Mouse (Mus musculus) CD4-positive, CD25-positive, alpha-beta regulatory T cell, adult 4 months (primary cell): ENCODE measurements around the gene Il17f. TPM values are rescaled to one million over a fixed set of nuclear protein-coding genes. Genes with fewer than 3 reads are reported as not detected.
"Not testable (repeated sequence)": the region's sequence is repeated elsewhere in the genome, so short reads cannot be mapped to it uniquely, and the experiment has no call there.

ENCODE experiments used
- ATAC-seq: one replicate; pipeline ENCODE4 v1.8.0; 2017
- polyA plus RNA-seq, 2 experiments: library from polyadenylated mRNA; unstranded; fragments of 100-300 nt; shearing (Covaris generic); gene quantifications; one replicate each; pipeline ENCODE4 v1.2.1; 2017

The Il17f gene
- polyA plus RNA-seq, 2 experiments from 2014 or later: 0.35 TPM; not detected in 1

DNA sequence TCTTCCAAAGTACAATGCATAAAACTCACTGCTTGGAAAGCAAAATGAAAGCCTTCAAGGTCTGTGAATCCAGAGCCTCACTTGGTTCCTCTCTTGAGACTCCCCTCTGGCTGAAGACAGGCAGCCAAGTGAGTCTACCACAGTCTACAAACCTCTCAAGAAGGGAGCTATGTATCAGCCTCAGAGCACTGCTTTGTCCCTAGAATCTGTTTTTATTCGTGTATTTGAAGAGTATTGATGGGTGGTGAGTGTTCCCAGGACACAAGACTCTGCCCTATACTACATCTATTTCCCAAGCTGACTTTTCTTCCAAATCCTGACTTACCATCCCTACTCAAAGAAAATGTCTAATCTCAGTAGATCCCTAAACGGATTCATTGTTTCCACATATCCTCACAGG, 12.1 kb downstream of the Il17f start:
- ATAC-seq: no peak

DNA sequence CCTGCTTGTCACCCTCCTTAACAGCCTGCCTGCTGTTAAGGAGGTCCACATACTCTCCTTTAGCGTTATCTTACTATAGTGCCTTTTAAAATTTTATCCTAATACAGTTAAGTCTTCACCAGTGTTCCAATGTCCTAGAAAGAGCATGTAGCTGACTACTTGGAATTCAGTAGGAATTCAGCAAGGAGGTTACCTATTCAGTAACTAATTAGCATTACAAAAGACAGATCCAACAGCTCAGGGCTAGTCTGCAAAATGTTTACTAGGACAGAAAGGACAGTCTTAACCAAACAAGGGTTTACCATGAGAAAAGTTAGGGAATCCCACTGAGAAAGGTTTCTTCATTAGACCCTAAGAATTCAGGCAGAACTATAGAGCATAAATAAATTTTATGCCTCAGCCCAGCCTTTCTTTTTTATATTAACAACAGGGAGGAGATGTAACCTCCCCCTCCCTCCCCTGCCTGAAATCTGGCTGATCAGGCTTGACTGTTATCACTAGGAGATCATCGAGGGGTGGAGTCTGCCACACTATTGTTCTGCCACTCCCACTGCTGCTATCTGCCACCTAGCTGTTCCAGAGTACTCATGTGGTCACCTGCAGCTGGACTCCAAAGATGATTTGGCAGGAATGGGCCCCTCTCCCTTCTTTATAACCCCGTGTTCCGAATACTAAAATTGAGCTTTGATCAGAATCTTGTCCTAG, 16.2 kb downstream of the Il17f start:
- ATAC-seq: not testable (repeated sequence)

DNA sequence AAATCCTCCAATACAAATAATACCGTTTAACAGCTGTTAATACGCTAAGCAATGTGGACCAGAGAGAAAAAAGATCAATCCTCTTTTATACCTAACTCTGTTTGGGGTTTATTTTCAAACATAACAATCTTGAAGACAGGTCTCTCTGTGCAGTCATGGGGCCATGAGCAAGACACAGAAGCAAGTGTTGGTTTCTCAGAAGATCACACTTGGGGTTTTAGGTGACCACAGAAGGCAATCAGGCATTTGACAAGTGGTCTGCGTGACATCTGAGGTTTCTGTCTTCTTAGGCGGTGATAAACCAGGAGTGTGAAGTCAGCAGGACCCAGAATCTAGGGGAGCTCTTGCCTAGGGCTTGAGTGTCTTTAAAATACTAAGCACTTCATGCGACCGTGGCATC, 23.9 kb downstream of the Il17f start:
- no peak for ATAC-seq

DNA sequence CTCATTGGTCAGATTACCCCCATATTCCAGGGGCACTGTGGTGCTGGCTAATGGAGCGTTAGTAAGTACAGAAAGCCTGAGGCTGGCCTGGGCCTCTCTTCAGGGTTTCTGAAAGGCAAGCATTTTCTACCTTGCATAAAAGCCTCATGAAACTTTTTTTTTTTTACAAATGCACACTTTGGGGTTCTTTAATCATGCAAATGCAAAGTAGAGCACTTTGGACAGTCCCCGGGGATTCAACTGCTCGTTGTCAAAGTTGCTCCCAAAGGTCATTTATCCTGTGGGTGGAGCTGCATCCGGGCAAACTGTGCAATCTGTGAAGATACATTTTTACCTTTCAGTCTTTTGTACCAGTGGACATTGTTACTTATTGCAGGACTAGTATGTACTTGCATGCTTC, 29.0 kb downstream of the Il17f start:
- ATAC-seq: no peak

DNA sequence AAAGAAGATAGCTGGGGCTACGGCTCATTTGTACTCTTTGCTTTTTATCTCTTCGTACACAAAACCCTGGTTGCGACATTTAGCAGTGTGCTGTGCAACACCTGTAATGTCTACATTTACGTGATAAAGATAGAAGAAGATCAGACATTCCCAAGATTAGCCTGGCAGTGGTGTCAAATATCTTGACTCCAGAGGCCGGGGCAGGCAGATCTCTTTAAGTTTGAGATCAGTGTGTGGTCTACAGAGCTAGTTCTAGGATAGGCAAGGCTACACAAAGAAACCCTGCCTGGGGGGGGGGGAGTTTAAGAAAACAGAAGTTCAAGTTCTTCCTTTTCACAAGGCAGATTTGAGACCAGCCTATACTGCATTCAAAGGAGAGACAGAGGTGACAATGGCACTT, 30.1 kb downstream of the Il17f start:
- no peak for ATAC-seq

DNA sequence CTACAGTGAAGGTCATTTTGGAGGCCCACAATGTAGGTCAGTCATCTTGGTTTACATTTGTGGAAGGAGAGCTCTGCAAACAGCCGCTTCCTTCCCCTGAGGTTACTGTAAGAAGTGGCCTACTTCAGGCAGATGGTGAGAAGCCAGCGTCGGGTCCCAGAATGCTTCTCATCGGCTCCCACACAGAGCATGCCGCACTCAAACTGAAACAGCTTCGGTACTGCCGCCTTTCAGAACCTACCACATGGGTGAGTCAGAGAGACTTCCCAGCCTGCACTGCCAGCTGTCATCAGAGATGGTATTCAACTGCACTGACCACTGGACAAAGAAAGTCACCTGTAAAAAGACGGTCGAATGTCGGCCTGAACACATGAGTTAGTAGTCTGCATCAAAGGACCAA, 30.6 kb downstream of the Il17f start:
- no peak for ATAC-seq

DNA sequence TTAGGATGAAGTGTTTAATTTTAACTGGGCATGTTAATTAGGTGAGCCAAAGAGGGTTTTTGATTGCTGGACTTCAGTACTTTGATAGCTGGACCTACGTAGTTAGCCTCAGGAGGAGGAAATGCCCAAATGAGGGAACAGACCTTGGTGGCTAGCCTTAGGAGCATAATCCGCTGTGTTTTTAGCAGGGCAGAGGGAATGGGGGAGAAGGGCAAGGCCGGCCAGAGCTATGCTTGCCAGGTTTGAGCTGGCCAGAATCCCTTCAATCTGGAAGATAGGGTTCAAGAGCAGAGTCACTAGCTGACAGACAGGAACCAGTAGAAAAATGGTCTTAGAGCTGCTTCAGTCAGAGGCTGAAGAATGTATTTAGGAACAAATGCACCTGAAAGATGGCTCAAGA, 32.8 kb downstream of the Il17f start:
- ATAC-seq: no peak

DNA sequence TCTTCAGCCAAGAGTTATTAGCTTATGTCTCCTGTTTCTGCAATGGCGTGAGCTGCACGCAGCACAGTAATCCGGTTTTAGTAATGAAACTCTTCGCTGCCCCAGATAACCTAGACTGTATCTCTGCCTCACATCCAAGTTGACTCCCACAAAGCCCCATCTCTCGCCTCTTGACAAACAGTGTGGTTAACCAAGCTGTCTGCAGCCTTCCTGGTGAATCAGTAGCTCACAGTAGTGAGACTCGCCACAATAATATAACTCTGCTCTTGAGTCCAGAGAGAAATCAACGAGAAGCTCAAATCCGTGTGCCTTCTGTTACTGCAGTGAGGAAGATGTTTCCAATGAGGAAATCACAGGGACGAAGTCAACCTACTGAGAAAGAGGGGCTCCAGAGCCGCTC, 36.0 kb downstream of the Il17f start:
- ATAC-seq: no peak

DNA sequence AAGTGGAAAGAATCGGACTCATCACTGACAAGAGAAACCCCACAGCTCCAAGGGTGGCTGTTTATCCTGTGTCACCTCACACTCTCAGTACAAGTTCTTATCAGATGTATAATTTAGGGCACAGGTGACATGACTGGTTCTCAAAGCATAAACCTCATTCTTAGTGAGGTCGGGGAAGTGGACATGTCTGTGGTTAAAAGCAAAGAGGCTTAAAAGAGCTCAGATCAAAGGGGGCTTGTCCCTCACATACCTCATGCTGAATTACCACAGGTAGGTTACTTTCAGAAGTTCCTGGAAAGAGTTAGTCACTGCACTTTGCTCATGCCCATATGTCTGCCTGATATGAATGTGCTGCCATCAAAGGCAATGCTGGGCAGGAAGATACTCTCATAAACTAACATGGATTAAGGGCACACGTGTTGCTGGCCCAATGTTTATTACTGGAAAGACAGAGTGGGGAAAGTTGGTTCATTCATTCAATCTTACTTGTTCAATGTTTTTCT, 49.9 kb downstream of the Il17f start:
- ATAC-seq: peak; percentile 29

DNA sequence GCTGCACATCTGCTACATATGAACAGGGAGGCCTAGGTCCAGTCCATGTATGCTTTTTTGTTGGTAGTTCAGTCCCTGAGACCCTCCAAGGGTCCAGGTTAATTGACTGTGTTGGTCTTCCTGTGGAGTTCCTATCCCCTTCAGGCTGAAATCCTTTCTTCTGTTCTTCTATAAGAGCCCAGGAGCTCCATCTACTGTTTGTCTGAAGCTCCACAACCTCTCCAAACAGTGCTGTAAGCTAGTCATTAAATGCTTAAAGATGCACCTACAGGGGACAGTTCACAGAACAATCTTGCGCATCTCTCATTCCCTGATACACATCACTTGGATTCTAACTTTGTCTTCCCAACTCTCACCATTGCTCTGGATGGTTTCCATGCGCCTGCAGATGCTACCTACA, 51.9 kb downstream of the Il17f start:
- no peak for ATAC-seq

DNA sequence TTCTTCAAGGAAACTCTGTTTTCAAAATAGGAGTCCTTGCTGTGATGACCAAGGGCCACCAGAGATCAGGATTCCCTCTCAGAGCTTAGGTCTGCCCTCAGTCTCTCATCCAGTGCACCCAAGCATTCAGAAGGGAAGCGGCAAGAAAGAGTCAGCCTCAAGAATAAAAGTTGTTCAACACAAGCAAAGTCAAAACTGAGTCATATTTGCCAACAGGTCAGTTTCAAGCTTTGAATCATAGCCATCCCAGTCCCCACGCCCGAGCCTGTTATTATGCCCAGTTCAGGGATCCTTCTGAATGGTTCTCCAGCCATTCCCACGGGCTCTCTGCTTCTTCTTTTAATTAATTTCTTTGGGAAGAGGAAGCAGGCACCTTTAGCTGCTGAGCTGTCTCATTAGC, 53.8 kb downstream of the Il17f start:
- no peak for ATAC-seq

DNA sequence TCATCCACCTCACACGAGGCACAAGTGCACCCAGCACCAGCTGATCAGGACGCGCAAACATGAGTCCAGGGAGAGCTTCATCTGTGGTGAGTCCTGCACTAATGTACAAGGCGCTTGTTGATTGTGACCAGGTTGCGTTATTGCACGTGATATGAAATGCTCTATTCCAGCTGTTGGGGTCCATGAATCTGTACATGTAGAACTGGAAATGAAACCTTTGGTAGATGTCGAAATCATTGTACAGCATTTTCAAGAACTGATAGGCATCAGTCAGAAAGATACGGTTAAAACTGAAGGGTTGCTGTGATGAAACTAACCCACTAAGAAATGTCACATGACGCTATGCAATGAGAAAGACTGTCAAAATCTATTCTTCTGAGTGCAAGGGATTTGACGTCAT, 59.5 kb downstream of the Il17f start, which contains the start of gene Il17a:
Gene Il17a (plus strand): TSS at position 3 of the 400 bp plus-strand sequence.
- no peak for ATAC-seq

Other genes with a start within 250 kb of the Il17f start
- not detected for gene Pkhd1, start 172.6 kb downstream of the Il17f start, polyA plus RNA-seq
- gene Il17a, start 59.7 kb downstream of the Il17f start, polyA plus RNA-seq: not detected
- gene Mcm3, start 29.7 kb upstream of the Il17f start, polyA plus RNA-seq: 10 to 100 TPM; 46.3 to 81.6 TPM
- 1 to 10 TPM; 2.2 to 5.8 TPM for gene Paqr8, start 100.0 kb upstream of the Il17f start, polyA plus RNA-seq
- gene Efhc1, start 161.0 kb upstream of the Il17f start, polyA plus RNA-seq: 1 to 10 TPM in 1 of 2 experiments, under 1 TPM in 1; 0.54 to 1.2 TPM